Mouse (Mus musculus): ENCODE results near the gene Tns3. TPM values are rescaled to one million over a fixed set of nuclear protein-coding genes. Genes with fewer than 3 reads are reported as not detected.
A peak's percentile ranks its signal among the peaks of the same experiment; 100 is the strongest.

Tns3 gene
- polyA plus RNA-seq, 1 experiment, result 23.4 TPM

DNA sequence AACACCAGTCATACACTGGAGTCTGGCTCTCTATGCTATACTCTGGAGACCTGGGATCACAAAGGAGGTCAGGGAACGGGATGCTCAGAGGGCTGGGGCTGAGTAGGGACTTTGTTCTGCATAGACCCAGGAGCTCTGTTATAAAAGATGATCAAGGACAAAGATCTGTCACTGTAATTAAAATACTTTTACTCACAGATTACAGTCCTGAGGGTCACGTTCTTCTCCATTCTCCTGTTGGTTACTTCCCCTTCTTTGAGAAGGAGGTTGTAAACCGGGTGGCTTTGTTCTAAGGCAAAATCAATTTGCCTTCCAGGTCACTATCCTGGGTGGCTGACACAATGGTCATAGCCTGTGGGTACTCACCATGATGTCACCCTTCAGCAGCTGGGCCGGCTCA lies 133.8 kb downstream of the Tns3 start:
- no peaks in the 10 kb centered on the region for H3K79me2 ChIP-seq (ENCODE audit: control insufficient read depth, insufficient read depth)
- no peaks in the 10 kb centered on the region for H3K27me3 ChIP-seq (ENCODE audit: control insufficient read depth, insufficient read depth, insufficient read length)
- no peak overlapping the region for H3K4me2 ChIP-seq (ENCODE audit: low read depth)
- no peak overlapping the region for H3K4me3 ChIP-seq
- no peak overlapping the region for H3ac ChIP-seq (ENCODE audit: control insufficient read depth, insufficient read length)
- TF ChIP-seq TCF12 (IDR thresholded peaks at IDR 0.05; ENCODE audit: insufficient read depth, poor library complexity, severe bottlenecking) (no peak), MAX (IDR thresholded peaks at IDR 0.05; ENCODE audit: low read depth) (no peak), MYOG (IDR thresholded peaks at IDR 0.05; ENCODE audit: control insufficient read depth in 1 of 3, insufficient read depth in 1 of 3, insufficient read length in 2 of 3, low read depth in 2 of 3) (no peak), E2F4 (IDR thresholded peaks at IDR 0.05; ENCODE audit: insufficient read depth) (no peak)
- H3K36me3 ChIP-seq (ENCODE audit: control insufficient read depth, insufficient read depth), result no peaks in the 10 kb centered on the region

DNA sequence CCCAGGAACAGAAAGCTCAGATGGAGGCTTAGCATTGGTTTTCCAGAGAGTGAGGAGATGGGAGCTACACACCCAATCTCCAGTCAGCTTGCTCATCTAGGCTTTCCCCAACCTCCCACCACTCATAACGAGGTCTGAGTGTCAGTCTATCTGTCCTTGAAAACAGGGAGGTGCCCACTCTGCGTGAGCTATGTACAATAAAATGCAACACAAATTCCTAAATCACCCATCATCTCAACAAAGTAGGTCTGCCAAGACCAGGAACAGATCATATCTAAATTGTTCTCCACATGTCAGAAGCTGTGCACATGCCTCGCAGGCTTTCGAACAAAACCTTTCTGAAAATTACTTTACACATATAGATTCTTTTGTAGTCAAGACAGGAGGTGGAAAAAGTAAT lies 134.3 kb downstream of the Tns3 start:
- Histone ChIP-seq H3K79me2 (ENCODE audit: control insufficient read depth, insufficient read depth) (no peaks in the 10 kb centered on the region), H3K4me3 (no peak overlapping the region), H3K27me3 (ENCODE audit: control insufficient read depth, insufficient read depth, insufficient read length) (no peaks in the 10 kb centered on the region), H3K4me2 (ENCODE audit: low read depth) (no peak overlapping the region), H3K36me3 (ENCODE audit: control insufficient read depth, insufficient read depth) (no peaks in the 10 kb centered on the region), H3ac (ENCODE audit: control insufficient read depth, insufficient read length) (no peak overlapping the region)
- TF ChIP-seq MAX (IDR thresholded peaks at IDR 0.05; ENCODE audit: low read depth) (no peak), POLR2A (IDR thresholded peaks at IDR 0.05; ENCODE audit: insufficient read length, low read depth) (no peak), SRF (IDR thresholded peaks at IDR 0.05; ENCODE audit: control insufficient read depth, insufficient read length, low read depth) (no peak), CEBPB (IDR thresholded peaks at IDR 0.05; ENCODE audit: insufficient read depth, poor library complexity, severe bottlenecking) (no peak), USF1 (IDR thresholded peaks at IDR 0.05; ENCODE audit: low read depth) (no peak), REST (IDR thresholded peaks at IDR 0.05; ENCODE audit: insufficient read depth, insufficient read length) (no peak), POLR2AphosphoS2 (IDR thresholded peaks at IDR 0.05; ENCODE audit: insufficient read length, low read depth) (no peak)

DNA sequence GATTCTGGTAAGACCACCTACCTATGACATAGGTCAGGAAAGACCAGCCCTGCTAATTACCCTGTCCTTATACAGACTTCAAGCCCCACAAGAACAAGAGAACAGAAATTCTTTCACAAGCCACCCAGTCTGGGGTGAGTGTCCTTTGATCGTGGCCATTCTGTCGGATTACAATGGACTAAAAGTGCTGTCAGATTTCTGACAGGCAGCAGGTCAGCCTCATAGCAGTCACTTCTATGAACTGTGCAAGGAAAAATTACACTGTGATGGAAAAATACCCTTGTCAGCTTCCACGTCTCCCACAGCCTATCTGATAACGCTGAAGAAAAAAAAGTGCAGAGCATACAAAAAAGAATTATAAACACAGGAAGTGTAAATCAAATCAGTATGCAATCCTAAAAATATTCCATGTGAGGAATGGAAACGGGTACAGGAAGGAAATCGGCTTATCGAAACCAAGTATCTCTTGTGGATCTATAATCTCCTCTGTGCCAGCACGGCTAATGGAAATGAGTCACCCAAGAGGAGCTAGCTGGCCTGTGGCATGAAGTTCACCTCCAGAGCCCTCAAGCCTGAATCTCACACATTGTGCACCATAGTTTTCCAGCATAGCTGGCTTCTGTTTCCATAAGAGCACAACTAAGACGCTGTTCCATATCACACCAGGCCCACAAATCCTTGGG lies 138.7 kb downstream of the Tns3 start:
- Histone ChIP-seq H3K4me2 (ENCODE audit: low read depth) (no peak overlapping the region), H3ac (ENCODE audit: control insufficient read depth, insufficient read length) (no peak overlapping the region), H3K36me3 (ENCODE audit: control insufficient read depth, insufficient read depth) (peaks cover 8% of the 10 kb centered on the region), H3K79me2 (ENCODE audit: control insufficient read depth, insufficient read depth) (no peaks in the 10 kb centered on the region), H3K4me3 (no peak overlapping the region), H3K27me3 (ENCODE audit: control insufficient read depth, insufficient read depth, insufficient read length) (no peaks in the 10 kb centered on the region)
- TF ChIP-seq SRF (IDR thresholded peaks at IDR 0.05; ENCODE audit: control insufficient read depth, insufficient read length, low read depth), result no peak
- TF ChIP-seq TCF12 (IDR thresholded peaks at IDR 0.05; ENCODE audit: insufficient read depth, poor library complexity, severe bottlenecking), result no peak
- TF ChIP-seq USF1 (IDR thresholded peaks at IDR 0.05; ENCODE audit: low read depth), result no peak
- no peak for TF ChIP-seq POLR2A (IDR thresholded peaks at IDR 0.05; ENCODE audit: insufficient read length, low read depth)
- no peak for TF ChIP-seq CEBPB (IDR thresholded peaks at IDR 0.05; ENCODE audit: insufficient read depth, poor library complexity, severe bottlenecking)
- no peak for TF ChIP-seq TCF3 (IDR thresholded peaks at IDR 0.05; ENCODE audit: insufficient read length, low read depth)
- TF ChIP-seq MAX (IDR thresholded peaks at IDR 0.05; ENCODE audit: low read depth), result no peak
- no peak for TF ChIP-seq POLR2AphosphoS2 (IDR thresholded peaks at IDR 0.05; ENCODE audit: insufficient read length, low read depth)
- TF ChIP-seq MYOD1 (IDR thresholded peaks at IDR 0.05; ENCODE audit: control insufficient read depth in 1 of 3, insufficient read length in 2 of 3, low read depth in 2 of 3), result no peak
- TF ChIP-seq REST (IDR thresholded peaks at IDR 0.05; ENCODE audit: insufficient read depth, insufficient read length), result no peak
- no peak for TF ChIP-seq MYOG (IDR thresholded peaks at IDR 0.05; ENCODE audit: control insufficient read depth in 1 of 3, insufficient read depth in 1 of 3, insufficient read length in 2 of 3, low read depth in 2 of 3)
- no peak for TF ChIP-seq E2F4 (IDR thresholded peaks at IDR 0.05; ENCODE audit: insufficient read depth)

DNA sequence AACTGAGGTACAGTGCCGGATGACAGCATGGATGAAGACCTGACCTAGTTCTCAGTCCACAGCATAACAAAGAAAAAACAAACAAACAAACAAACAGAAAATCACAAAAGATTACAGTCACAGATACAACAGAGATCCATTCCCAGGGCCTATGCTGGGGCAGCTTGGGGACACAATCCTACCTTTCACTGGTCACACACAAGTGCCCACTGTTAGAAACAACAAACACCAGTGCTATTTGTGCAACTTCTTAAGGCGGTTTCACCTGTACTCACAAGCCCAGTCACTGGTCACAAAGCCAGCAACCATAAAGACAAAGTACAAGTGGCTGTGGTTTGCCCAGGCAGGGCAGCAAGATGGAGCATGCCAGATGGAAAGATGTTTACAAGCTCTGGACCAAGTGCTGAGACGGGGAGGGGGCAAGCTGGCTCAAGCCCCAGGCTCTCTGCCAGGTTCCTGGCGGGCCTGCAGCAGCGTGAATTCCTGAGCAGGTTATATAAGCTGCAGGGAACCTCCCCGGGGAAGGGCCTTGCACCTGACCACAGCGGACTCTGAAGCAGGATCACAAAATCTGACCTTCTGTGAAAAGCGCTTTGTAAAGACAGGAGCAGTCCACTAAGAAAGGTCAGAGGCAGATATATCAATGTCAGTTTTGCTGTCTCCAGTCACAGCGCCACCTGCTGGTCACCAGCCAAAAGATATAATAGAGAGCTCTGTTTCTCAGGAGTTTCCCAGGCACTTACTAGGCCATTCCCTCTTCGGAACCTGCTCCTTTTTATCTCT lies 140.8 kb downstream of the Tns3 start:
- H3K4me3 ChIP-seq, result no peak overlapping the region
- TF ChIP-seq POLR2A (IDR thresholded peaks at IDR 0.05; ENCODE audit: insufficient read length, low read depth) (no peak), MYOD1 (IDR thresholded peaks at IDR 0.05; ENCODE audit: control insufficient read depth in 1 of 3, insufficient read length in 2 of 3, low read depth in 2 of 3) (peak in 1 of 3 experiments; percentile 24)
- H3K4me2 ChIP-seq (ENCODE audit: low read depth), result no peak overlapping the region
- H3K36me3 ChIP-seq (ENCODE audit: control insufficient read depth, insufficient read depth), result peaks cover 8% of the 10 kb centered on the region
- H3ac ChIP-seq (ENCODE audit: control insufficient read depth, insufficient read length), result no peak overlapping the region
- H3K27me3 ChIP-seq (ENCODE audit: control insufficient read depth, insufficient read depth, insufficient read length), result no peaks in the 10 kb centered on the region
- H3K79me2 ChIP-seq (ENCODE audit: control insufficient read depth, insufficient read depth), result no peaks in the 10 kb centered on the region

DNA sequence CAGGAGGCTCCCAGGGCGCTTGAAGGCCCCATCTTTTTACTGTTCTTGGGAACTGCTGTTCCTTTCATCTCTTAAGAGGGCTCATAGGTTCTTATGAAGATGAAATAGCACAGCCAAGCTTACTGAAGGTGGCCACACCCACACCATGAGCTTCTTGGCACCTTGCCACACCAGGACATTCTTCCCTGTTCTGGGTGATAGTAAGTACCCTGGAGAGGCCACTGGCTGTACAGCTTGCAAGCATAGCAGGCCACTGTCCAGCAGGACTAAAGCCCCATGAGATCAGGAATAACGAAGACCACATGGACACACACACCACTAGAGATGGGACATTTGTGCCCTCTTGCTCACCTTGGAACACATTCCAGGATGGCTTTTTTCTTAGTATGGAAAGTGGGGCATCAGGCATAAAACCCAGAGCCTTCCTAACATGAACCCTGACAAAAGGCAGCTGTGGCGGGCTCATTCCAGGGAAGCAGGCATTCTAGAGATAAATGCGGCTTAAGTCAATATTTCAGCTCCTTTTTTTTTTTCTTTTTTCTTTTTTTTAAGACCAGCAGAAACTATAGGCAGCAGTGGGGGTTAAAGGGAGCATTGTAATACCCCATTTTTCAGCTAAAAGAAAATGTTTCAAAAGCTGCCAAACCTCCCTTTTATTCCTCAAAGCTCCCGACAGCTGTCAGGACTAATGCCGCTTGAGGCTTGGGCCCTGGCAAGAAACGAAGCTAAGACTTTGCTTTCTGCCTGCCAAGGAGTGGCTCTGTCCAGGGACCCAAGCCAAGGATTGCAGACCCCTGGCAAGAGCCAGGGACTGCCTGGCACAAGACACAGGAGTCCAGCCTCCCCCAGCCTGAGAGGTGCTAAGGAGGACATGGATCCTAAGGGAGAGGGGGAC lies 150.7 kb downstream of the Tns3 start:
- Histone ChIP-seq H3K4me3 (no peak overlapping the region), H3K36me3 (ENCODE audit: control insufficient read depth, insufficient read depth) (peaks cover 26% of the 10 kb centered on the region), H3K79me2 (ENCODE audit: control insufficient read depth, insufficient read depth) (no peaks in the 10 kb centered on the region), H3K4me2 (ENCODE audit: low read depth) (no peak overlapping the region), H3ac (ENCODE audit: control insufficient read depth, insufficient read length) (no peak overlapping the region), H3K27me3 (ENCODE audit: control insufficient read depth, insufficient read depth, insufficient read length) (no peaks in the 10 kb centered on the region)
- TF ChIP-seq POLR2A (IDR thresholded peaks at IDR 0.05; ENCODE audit: insufficient read length, low read depth) (no peak), TCF3 (IDR thresholded peaks at IDR 0.05; ENCODE audit: insufficient read length, low read depth) (no peak), MYOD1 (IDR thresholded peaks at IDR 0.05; ENCODE audit: control insufficient read depth in 1 of 3, insufficient read length in 2 of 3, low read depth in 2 of 3) (no peak), MYOG (IDR thresholded peaks at IDR 0.05; ENCODE audit: control insufficient read depth in 1 of 3, insufficient read depth in 1 of 3, insufficient read length in 2 of 3, low read depth in 2 of 3) (no peak), CEBPB (IDR thresholded peaks at IDR 0.05; ENCODE audit: insufficient read depth, poor library complexity, severe bottlenecking) (no peak), E2F4 (IDR thresholded peaks at IDR 0.05; ENCODE audit: insufficient read depth) (no peak), SRF (IDR thresholded peaks at IDR 0.05; ENCODE audit: control insufficient read depth, insufficient read length, low read depth) (no peak), USF1 (IDR thresholded peaks at IDR 0.05; ENCODE audit: low read depth) (no peak), MAX (IDR thresholded peaks at IDR 0.05; ENCODE audit: low read depth) (no peak), POLR2AphosphoS2 (IDR thresholded peaks at IDR 0.05; ENCODE audit: insufficient read length, low read depth) (no peak), REST (IDR thresholded peaks at IDR 0.05; ENCODE audit: insufficient read depth, insufficient read length) (no peak), TCF12 (IDR thresholded peaks at IDR 0.05; ENCODE audit: insufficient read depth, poor library complexity, severe bottlenecking) (no peak)
